Mouse (Mus musculus): ENCODE data around the gene Map4.

The Map4 gene

GRCm38 (mm10) chr9:109931257-109932171 lies at the start of gene Map4:
Gene Map4, plus strand, starts transcription at chr9:109931460.
- DNase-seq (ENCODE audit: low spot score): peak; percentile 97

- no peak for DNase-seq (ENCODE audit: low spot score)
These were observed 45.0 kb upstream of the Map4 start for GRCm38 (mm10) chr9:109886259-109886658.

GRCm38 (mm10) chr9:109887321-109887720 lies 43.9 kb upstream of the Map4 start:
- DNase-seq (ENCODE audit: low spot score): no peak

- DNase-seq (ENCODE audit: low spot score): no peak
These were observed 39.8 kb upstream of the Map4 start for GRCm38 (mm10) chr9:109891501-109891900.

- peak; percentile 63 for DNase-seq (ENCODE audit: low spot score)
These were observed 38.5 kb upstream of the Map4 start for GRCm38 (mm10) chr9:109892651-109893250.

GRCm38 (mm10) chr9:109894413-109895090 lies 36.7 kb upstream of the Map4 start:
- peak; percentile 59 for DNase-seq (ENCODE audit: low spot score)

- no peak for DNase-seq (ENCODE audit: low spot score)
These were observed 35.7 kb upstream of the Map4 start for GRCm38 (mm10) chr9:109895593-109895992.

- DNase-seq (ENCODE audit: low spot score): no peak
These were observed 34.8 kb upstream of the Map4 start for GRCm38 (mm10) chr9:109896253-109897150.

GRCm38 (mm10) chr9:109898027-109898426 lies 33.2 kb upstream of the Map4 start:
- DNase-seq (ENCODE audit: low spot score): no peak

- no peak for DNase-seq (ENCODE audit: low spot score)
These were observed 31.9 kb upstream of the Map4 start for GRCm38 (mm10) chr9:109899361-109899760.

GRCm38 (mm10) chr9:109899774-109900173 lies 31.5 kb upstream of the Map4 start:
- DNase-seq (ENCODE audit: low spot score): no peak

GRCm38 (mm10) chr9:109900604-109901003 lies 30.7 kb upstream of the Map4 start:
- DNase-seq (ENCODE audit: low spot score): no peak

GRCm38 (mm10) chr9:109902246-109902645 lies 29.0 kb upstream of the Map4 start:
- no peak for DNase-seq (ENCODE audit: low spot score)

GRCm38 (mm10) chr9:109902740-109903139 lies 28.5 kb upstream of the Map4 start:
- DNase-seq (ENCODE audit: low spot score): no peak

- no peak for DNase-seq (ENCODE audit: low spot score)
These were observed 24.0 kb upstream of the Map4 start for GRCm38 (mm10) chr9:109907300-109907699.

- DNase-seq (ENCODE audit: low spot score): no peak
These were observed 23.3 kb upstream of the Map4 start for GRCm38 (mm10) chr9:109907774-109908465.

- DNase-seq (ENCODE audit: low spot score): no peak
These were observed 22.2 kb upstream of the Map4 start for GRCm38 (mm10) chr9:109909102-109909501.

- DNase-seq (ENCODE audit: low spot score): no peak
These were observed 21.3 kb upstream of the Map4 start for GRCm38 (mm10) chr9:109909926-109910325.

- DNase-seq (ENCODE audit: low spot score): no peak
These were observed 19.5 kb upstream of the Map4 start for GRCm38 (mm10) chr9:109911779-109912178.

GRCm38 (mm10) chr9:109914269-109914926 lies 16.9 kb upstream of the Map4 start:
- no peak for DNase-seq (ENCODE audit: low spot score)

- DNase-seq (ENCODE audit: low spot score): no peak
These were observed 13.3 kb upstream of the Map4 start for GRCm38 (mm10) chr9:109917931-109918330.
